Mouse (Mus musculus) intestine, postnatal 0 days (tissue): ENCODE results near the gene Nr2e1. TPM values are rescaled to one million over a fixed set of nuclear protein-coding genes. Genes with fewer than 3 reads are reported as not detected.

ENCODE experiments used
- ATAC-seq: fragments of 200-750 bp; cut with Nextera tagmentation; 2 replicates; pipeline ENCODE4 v1.8.0; 2017; ENCODE audit warnings: mild to moderate bottlenecking, moderate TSS enrichment, moderate library complexity
- H3K27ac ChIP-seq: fragments of 300-500 bp; sonication (generic); 2 replicates; pipeline ENCODE4 v1.5.1; 2014; ENCODE audit warnings: mild to moderate bottlenecking, low read depth, low read length, moderate library complexity
- H3K27me3 ChIP-seq: fragments of 300-500 bp; sonication (generic); replicated peaks from 2 replicates; pipeline ENCODE4 v1.6.1; 2014; ENCODE audit warnings: low read length, mixed read lengths; ENCODE audit not compliant: control insufficient read depth, insufficient read depth
- H3K36me3 ChIP-seq: fragments of 300-500 bp; sonication (generic); 2 replicates; pipeline ENCODE4 v1.6.1; 2014; ENCODE audit warnings: mild to moderate bottlenecking, moderate library complexity; ENCODE audit not compliant: control insufficient read depth, insufficient read depth
- H3K4me1 ChIP-seq: fragments of 300-500 bp; sonication (generic); replicated peaks from 2 replicates; pipeline ENCODE4 v1.6.1; 2014; ENCODE audit warnings: antibody characterized with exemption, low read length, mixed read lengths; ENCODE audit not compliant: control insufficient read depth, insufficient read depth
- H3K4me2 ChIP-seq: fragments of 300-500 bp; sonication (generic); replicated peaks from 2 replicates; pipeline ENCODE4 v1.6.1; 2014; ENCODE audit warnings: low read depth, mild to moderate bottlenecking, moderate library complexity
- H3K4me3 ChIP-seq: fragments of 300-500 bp; sonication (generic); 2 replicates; pipeline ENCODE4 v1.5.1; 2014; ENCODE audit warnings: low read depth, low read length
- H3K9ac ChIP-seq: fragments of 300-500 bp; sonication (generic); 2 replicates; pipeline ENCODE4 v1.6.1; 2014; ENCODE audit warnings: mild to moderate bottlenecking, low read depth, low read length
- H3K9me3 ChIP-seq: fragments of 300-500 bp; sonication (generic); 2 replicates; pipeline ENCODE4 v1.6.1; 2016; ENCODE audit warnings: mixed run types; ENCODE audit not compliant: control insufficient read depth
- CTCF ChIP-seq: sonication (generic); IDR thresholded peaks from 2 replicates; pipeline ENCODE4 v1.5.1; 2016; ENCODE audit warnings: low read depth, mild to moderate bottlenecking, control low read depth, antibody characterized with exemption, moderate library complexity
- WGBS: fragments of 180-500 bp; shearing (Covaris S2); extraction: QIAGEN DNeasy Blood & Tissue Kit; methylation state at CpG from one replicate; pipeline ENCODE4 v1.1.7; 2014; 5-methylcytosine and 5-hydroxymethylcytosine counted together
- polyA plus RNA-seq: library from polyadenylated mRNA; unstranded; fragments of >200 nt; fragmentation: Nextera tagmentation; extraction: Ambion mirVana; gene quantifications from 2 replicates; pipeline ENCODE4 v1.2.1, GENCODE M21; 2015

Nr2e1 gene
- polyA plus RNA-seq, 1 experiment from 2014 or later: not detected

DNA sequence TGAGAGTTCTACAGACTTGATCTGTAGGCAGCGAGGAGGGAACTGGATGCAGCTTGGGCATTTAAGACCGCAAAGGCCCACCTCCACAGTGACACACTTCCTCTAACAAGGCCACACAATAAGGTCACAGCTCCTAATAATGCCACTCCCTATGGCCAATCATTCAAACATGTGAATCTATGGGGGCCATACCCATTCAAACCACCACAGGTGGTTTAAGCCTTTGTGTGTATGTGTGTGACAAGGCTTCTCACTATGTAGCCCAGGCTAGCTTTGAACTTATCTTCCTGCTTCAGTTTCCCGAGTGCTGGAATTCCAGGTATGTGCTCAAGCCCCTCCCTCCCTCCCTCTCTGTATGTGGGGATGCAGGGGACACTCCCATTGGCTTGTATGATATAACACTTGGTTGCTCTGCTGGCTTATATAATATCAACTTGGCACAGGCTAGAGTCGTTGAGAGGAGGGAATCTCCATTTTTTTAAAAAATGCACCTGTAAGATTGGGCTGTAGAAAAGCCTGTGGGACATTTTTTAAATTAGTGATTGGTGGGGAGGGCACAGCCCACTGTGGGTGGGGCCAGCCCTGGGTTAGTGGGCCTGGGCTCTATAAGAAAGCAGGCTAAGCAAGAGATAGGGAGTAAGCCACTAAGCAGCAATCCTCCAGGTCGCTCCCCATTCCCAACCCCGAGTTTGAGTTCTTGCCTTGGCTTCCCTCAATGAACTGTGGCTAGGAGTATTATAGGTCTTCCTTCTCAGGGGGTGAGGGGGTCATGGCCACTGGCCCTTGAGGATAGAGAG is 37.5 kb downstream of the Nr2e1 start:
- no peak for TF ChIP-seq CTCF
- Histone ChIP-seq H3K36me3 (no peaks in the 10 kb centered on the region), H3K4me1 (no peaks in the 10 kb centered on the region), H3K4me3 (no peak overlapping the region), H3K9ac (no peak overlapping the region), H3K4me2 (no peak overlapping the region), H3K27ac (no peak overlapping the region), H3K9me3 (no peaks in the 10 kb centered on the region), H3K27me3 (no peaks in the 10 kb centered on the region)
- WGBS: 76% methylated on average over 6 of the region's 6 CpGs
- no peak for ATAC-seq

- H3K27ac ChIP-seq: no peak overlapping the region
- H3K4me3 ChIP-seq: no peak overlapping the region
- H3K9me3 ChIP-seq: no peaks in the 10 kb centered on the region
- TF ChIP-seq CTCF: no peak
- H3K36me3 ChIP-seq: peaks cover 29% of the 10 kb centered on the region
- H3K4me1 ChIP-seq: no peaks in the 10 kb centered on the region
- H3K4me2 ChIP-seq: no peak overlapping the region
- 81% methylated on average over 9 of the region's 9 CpGs for WGBS
- no peaks in the 10 kb centered on the region for H3K27me3 ChIP-seq
- H3K9ac ChIP-seq: no peak overlapping the region
- ATAC-seq: no peak
Observed at GRCm38 (mm10) chr10:42537571-42538316, 45.7 kb downstream of the Nr2e1 start.

GRCm38 (mm10) chr10:42533836-42534453 is 49.5 kb downstream of the Nr2e1 start:
- no peaks in the 10 kb centered on the region for H3K27me3 ChIP-seq
- no peak overlapping the region for H3K4me2 ChIP-seq
- ATAC-seq: no peak
- H3K36me3 ChIP-seq: peaks cover 45% of the 10 kb centered on the region
- TF ChIP-seq CTCF: no peak
- no peaks in the 10 kb centered on the region for H3K4me1 ChIP-seq
- H3K9ac ChIP-seq: no peak overlapping the region
- H3K27ac ChIP-seq: no peak overlapping the region
- H3K4me3 ChIP-seq: no peak overlapping the region
- H3K9me3 ChIP-seq: no peaks in the 10 kb centered on the region
- WGBS: 83% methylated on average over 11 of the region's 11 CpGs

DNA sequence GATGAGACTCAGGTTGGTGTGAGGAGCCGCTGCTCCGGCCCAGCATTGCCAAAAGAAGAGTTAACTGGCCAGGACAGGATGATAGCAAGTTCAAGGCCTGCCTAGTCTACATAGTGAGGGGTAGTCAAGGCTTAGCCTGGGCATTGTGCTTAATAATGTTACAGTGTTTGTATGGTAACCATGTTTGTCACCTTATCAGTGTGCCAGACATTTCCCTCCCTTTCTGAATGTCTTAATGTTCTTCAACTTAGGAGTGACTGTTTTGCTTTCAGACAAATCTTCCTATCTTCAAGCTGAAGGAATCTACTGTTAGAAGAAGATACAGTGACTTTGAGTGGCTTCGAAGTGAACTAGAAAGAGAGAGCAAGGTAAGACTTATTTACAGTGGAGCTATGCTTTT is 57.8 kb downstream of the Nr2e1 start:
- Histone ChIP-seq H3K4me2 (no peak overlapping the region), H3K27me3 (no peaks in the 10 kb centered on the region), H3K27ac (no peak overlapping the region), H3K4me1 (0 out of 2 replicates have a peak, but pooled peaks cover 1% of the 10 kb centered on the region), H3K4me3 (no peak overlapping the region), H3K9ac (no peak overlapping the region), H3K36me3 (peaks cover 40% of the 10 kb centered on the region), H3K9me3 (no peaks in the 10 kb centered on the region)
- no peak for TF ChIP-seq CTCF
- no peak for ATAC-seq
- WGBS: 93% methylated on average over 3 of the region's 3 CpGs

GRCm38 (mm10) chr10:42523556-42524162 is 59.8 kb downstream of the Nr2e1 start:
- Histone ChIP-seq H3K9me3 (no peaks in the 10 kb centered on the region), H3K4me3 (no peak overlapping the region), H3K9ac (no peak overlapping the region), H3K4me1 (0 out of 2 replicates have a peak, but pooled peaks cover 4% of the 10 kb centered on the region), H3K36me3 (peaks cover 29% of the 10 kb centered on the region), H3K4me2 (no peak overlapping the region), H3K27me3 (no peaks in the 10 kb centered on the region), H3K27ac (no peak overlapping the region)
- TF ChIP-seq CTCF: no peak
- no peak for ATAC-seq
- WGBS: 77% methylated on average over 11 of the region's 11 CpGs

DNA sequence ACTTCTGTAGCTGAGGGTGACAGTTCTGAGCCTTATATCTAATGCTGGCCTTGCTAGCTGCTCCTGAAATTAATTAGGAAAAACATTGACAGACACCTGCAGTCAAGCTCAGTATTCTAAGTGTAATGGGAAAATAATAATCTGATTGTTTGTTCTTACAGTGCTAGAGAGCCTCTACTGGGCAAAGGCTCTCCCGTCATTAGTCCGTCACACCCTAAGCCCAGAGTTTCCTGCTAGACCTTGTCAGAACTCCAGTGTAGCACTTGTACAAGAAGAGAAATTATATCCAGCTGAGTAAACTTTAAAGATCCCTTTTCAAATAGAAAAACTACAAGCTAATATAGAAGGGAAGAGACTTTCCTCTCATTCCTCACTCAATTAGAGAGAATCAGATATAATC is 60.5 kb downstream of the Nr2e1 start:
- ATAC-seq: no peak
- Histone ChIP-seq H3K4me2 (no peak overlapping the region), H3K9me3 (no peaks in the 10 kb centered on the region), H3K4me3 (no peak overlapping the region), H3K36me3 (peaks cover 22% of the 10 kb centered on the region), H3K27me3 (no peaks in the 10 kb centered on the region), H3K27ac (no peak overlapping the region), H3K9ac (no peak overlapping the region), H3K4me1 (0 out of 2 replicates have a peak, but pooled peaks cover 4% of the 10 kb centered on the region)
- peak; percentile 45 for TF ChIP-seq CTCF
- 37% methylated on average over 2 of the region's 2 CpGs for WGBS
